Mouse (Mus musculus) MEL (cell line): ENCODE data around the gene Dna2. TPM values are rescaled to one million over a fixed set of nuclear protein-coding genes. Genes with fewer than 3 reads are reported as not detected.

Experiments used
- DNase-seq: peaks from one replicate; pipeline ENCODE4 v3.0.0; 2011; ENCODE audit warnings: low read depth, low spot score
- H3K27ac ChIP-seq: 2 replicates; pipeline ENCODE4 v1.5.1; 2012; ENCODE audit warnings: low read depth, mild to moderate bottlenecking, control low read depth, low read length, moderate library complexity; ENCODE audit not compliant: control insufficient read depth
- H3K27me3 ChIP-seq, 2 experiments: fragments of 150-350 bp in 1 of 2; sonication (generic) in 1 of 2; 2 replicates each; pipeline ENCODE4 v1.6.1; 2012; ENCODE audit warnings: low read length in 2 of 2, mild to moderate bottlenecking in 2 of 2, improper control_type of control experiment in 1 of 2, moderate library complexity in 1 of 2; ENCODE audit not compliant: insufficient read depth in 2 of 2, control insufficient read depth in 1 of 2
- H3K36me3 ChIP-seq, 2 experiments: 2 replicates each; pipeline ENCODE4 v1.6.1; 2012 to 2014; ENCODE audit warnings: low read length in 2 of 2, improper control_type of control experiment in 1 of 2, inconsistent platforms in 1 of 2, mild to moderate bottlenecking in 1 of 2; ENCODE audit not compliant: insufficient read depth in 2 of 2, control insufficient read depth in 1 of 2
- H3K4me1 ChIP-seq, 2 experiments: fragments of 150-350 bp in 1 of 2; sonication (generic) in 1 of 2; 2 replicates each; pipeline ENCODE4 v1.6.1; 2012; ENCODE audit warnings: low read length in 2 of 2, improper control_type of control experiment in 1 of 2, mild to moderate bottlenecking in 1 of 2; ENCODE audit not compliant: insufficient read depth in 2 of 2, control insufficient read depth in 1 of 2
- H3K4me3 ChIP-seq, 2 experiments: fragments of 150-350 bp in 1 of 2; sonication (generic) in 1 of 2; 2 replicates each; pipeline ENCODE4 v1.5.1; 2012; ENCODE audit warnings: low read depth in 2 of 2, low read length in 2 of 2, mild to moderate bottlenecking in 2 of 2, moderate library complexity in 2 of 2, control low read depth in 1 of 2, improper control_type of control experiment in 1 of 2; ENCODE audit not compliant: control insufficient read depth in 1 of 2, insufficient read depth in 1 of 2
- H3K79me2 ChIP-seq: 2 replicates; pipeline ENCODE4 v1.6.1; 2012; ENCODE audit warnings: mild to moderate bottlenecking, low read length, moderate library complexity; ENCODE audit not compliant: control insufficient read depth, poor library complexity, insufficient read depth
- H3K9ac ChIP-seq: 2 replicates; pipeline ENCODE4 v1.6.1; 2012; ENCODE audit warnings: low read depth, mild to moderate bottlenecking, control low read depth, low read length, moderate library complexity; ENCODE audit not compliant: control insufficient read depth, poor library complexity, severe bottlenecking
- H3K9me3 ChIP-seq: fragments of 150-350 bp; sonication (generic); replicated peaks from 2 replicates; pipeline ENCODE4 v1.6.1; 2012; ENCODE audit warnings: mild to moderate bottlenecking, low read length, improper control_type of control experiment, moderate library complexity; ENCODE audit not compliant: insufficient read depth
- BHLHE40 ChIP-seq: IDR thresholded peaks from 2 replicates; pipeline ENCODE4 v1.6.1; 2012; ENCODE audit warnings: low read depth, mild to moderate bottlenecking, inconsistent platforms, low read length, improper control_type of control experiment, borderline replicate concordance
- CHD1 ChIP-seq: IDR thresholded peaks from 2 replicates; pipeline ENCODE4 v1.6.1; 2012; ENCODE audit warnings: low read depth, mild to moderate bottlenecking, inconsistent platforms, low read length, improper control_type of control experiment
- CHD2 ChIP-seq: IDR thresholded peaks from 2 replicates; pipeline ENCODE4 v1.6.1; 2011; ENCODE audit warnings: low read length, improper control_type of control experiment
- CTCF ChIP-seq, 3 experiments: IDR thresholded peaks in 2 of 3; conservative IDR thresholded peaks in 1 of 3; 2 replicates each; pipeline ENCODE4 v1.5.1; 2011 to 2012; ENCODE audit warnings: low read length in 3 of 3, low read depth in 2 of 3, mild to moderate bottlenecking in 2 of 3, improper control_type of control experiment in 1 of 3, inconsistent platforms in 1 of 3, mixed read lengths in 1 of 3, moderate library complexity in 1 of 3; ENCODE audit not compliant: control insufficient read depth in 1 of 3, insufficient read depth in 1 of 3, poor library complexity in 1 of 3, severe bottlenecking in 1 of 3
- E2F4 ChIP-seq: IDR thresholded peaks from 2 replicates; pipeline ENCODE4 v1.6.1; 2011; ENCODE audit warnings: low read depth, low read length, improper control_type of control experiment, borderline replicate concordance
- ELF1 ChIP-seq: IDR thresholded peaks from 2 replicates; pipeline ENCODE4 v1.6.1; 2014; ENCODE audit warnings: low read depth, mild to moderate bottlenecking, inconsistent platforms, low read length, improper control_type of control experiment, moderate library complexity
- EP300 ChIP-seq, 2 experiments: IDR thresholded peaks; 2 replicates each; pipeline ENCODE4 v1.6.1; 2011; ENCODE audit warnings: improper control_type of control experiment in 2 of 2, low read length in 2 of 2, low read depth in 1 of 2, mild to moderate bottlenecking in 1 of 2
- ETS1 ChIP-seq: IDR thresholded peaks from 2 replicates; pipeline ENCODE4 v1.6.1; 2012; ENCODE audit warnings: low read depth, mild to moderate bottlenecking, inconsistent platforms, low read length, improper control_type of control experiment, moderate library complexity
- GABPA ChIP-seq: IDR thresholded peaks from 2 replicates; pipeline ENCODE4 v1.6.1; 2012; ENCODE audit warnings: low read depth, mild to moderate bottlenecking, inconsistent platforms, low read length, improper control_type of control experiment, moderate library complexity
- GATA1 ChIP-seq: IDR thresholded peaks from 2 replicates; pipeline ENCODE4 v1.6.1; 2011; ENCODE audit warnings: low read depth, low read length, improper control_type of control experiment
- HCFC1 ChIP-seq: IDR thresholded peaks from 2 replicates; pipeline ENCODE4 v1.6.1; 2012; ENCODE audit warnings: low read depth, mild to moderate bottlenecking, inconsistent platforms, low read length, improper control_type of control experiment, moderate library complexity
- JUND ChIP-seq: IDR thresholded peaks from 2 replicates; pipeline ENCODE4 v1.6.1; 2011; ENCODE audit warnings: low read depth, mild to moderate bottlenecking, improper control_type of control experiment, low read length
- KAT2A ChIP-seq: conservative IDR thresholded peaks from 2 replicates; pipeline ENCODE4 v1.6.1; 2012; ENCODE audit warnings: low read depth, low read length, improper control_type of control experiment, inconsistent platforms
- MAFK ChIP-seq: IDR thresholded peaks from 2 replicates; pipeline ENCODE4 v1.6.1; 2011; ENCODE audit warnings: low read depth, mild to moderate bottlenecking, low read length, improper control_type of control experiment, borderline replicate concordance
- MAX ChIP-seq: IDR thresholded peaks from 2 replicates; pipeline ENCODE4 v1.6.1; 2011; ENCODE audit warnings: low read length, improper control_type of control experiment
- MAZ ChIP-seq: IDR thresholded peaks from 2 replicates; pipeline ENCODE4 v1.6.1; 2012; ENCODE audit warnings: low read depth, mild to moderate bottlenecking, inconsistent platforms, low read length, improper control_type of control experiment
- MXI1 ChIP-seq: IDR thresholded peaks from 2 replicates; pipeline ENCODE4 v1.6.1; 2011; ENCODE audit warnings: mild to moderate bottlenecking, low read depth, low read length, improper control_type of control experiment
- MYB ChIP-seq: IDR thresholded peaks from 2 replicates; pipeline ENCODE4 v1.6.1; 2011; ENCODE audit warnings: mild to moderate bottlenecking, low read depth, low read length, improper control_type of control experiment
- MYC ChIP-seq: IDR thresholded peaks from 2 replicates; pipeline ENCODE4 v1.6.1; 2011; ENCODE audit warnings: low read depth, mild to moderate bottlenecking, low read length, improper control_type of control experiment, moderate library complexity
- NELFE ChIP-seq: IDR thresholded peaks from 2 replicates; pipeline ENCODE4 v1.6.1; 2011; ENCODE audit warnings: low read depth, low read length, improper control_type of control experiment
- NRF1 ChIP-seq: IDR thresholded peaks from 2 replicates; pipeline ENCODE4 v1.6.1; 2014; ENCODE audit warnings: low read depth, mild to moderate bottlenecking, inconsistent platforms, low read length, improper control_type of control experiment, moderate library complexity; ENCODE audit not compliant: poor library complexity, insufficient read depth, severe bottlenecking
- POLR2AphosphoS2 ChIP-seq: IDR thresholded peaks from 2 replicates; pipeline ENCODE4 v1.6.1; 2011; ENCODE audit warnings: low read length, improper control_type of control experiment
- POLR2AphosphoS5 ChIP-seq: IDR thresholded peaks from 2 replicates; pipeline ENCODE4 v1.6.1; 2012; ENCODE audit warnings: low read depth, borderline replicate concordance, mild to moderate bottlenecking, inconsistent platforms, low read length, moderate library complexity, mixed read lengths
- RAD21 ChIP-seq: IDR thresholded peaks from 2 replicates; pipeline ENCODE4 v1.6.1; 2011; ENCODE audit warnings: mild to moderate bottlenecking, low read depth, low read length, improper control_type of control experiment
- RCOR1 ChIP-seq: IDR thresholded peaks from 2 replicates; pipeline ENCODE4 v1.6.1; 2012; ENCODE audit warnings: low read depth, mild to moderate bottlenecking, inconsistent platforms, low read length, improper control_type of control experiment
- SIN3A ChIP-seq: IDR thresholded peaks from 2 replicates; pipeline ENCODE4 v1.6.1; 2012; ENCODE audit warnings: low read length, improper control_type of control experiment, inconsistent platforms
- SMC3 ChIP-seq: IDR thresholded peaks from 2 replicates; pipeline ENCODE4 v1.6.1; 2011; ENCODE audit warnings: low read depth, low read length, improper control_type of control experiment
- TAL1 ChIP-seq: IDR thresholded peaks from 2 replicates; pipeline ENCODE4 v1.6.1; 2012; ENCODE audit warnings: mild to moderate bottlenecking, inconsistent platforms, low read length, moderate library complexity, mixed read lengths
- TBP ChIP-seq: IDR thresholded peaks from 2 replicates; pipeline ENCODE4 v1.8.0; 2011; ENCODE audit warnings: low read depth, low read length, improper control_type of control experiment
- TCF12 ChIP-seq: IDR thresholded peaks from 2 replicates; pipeline ENCODE4 v1.6.1; 2014; ENCODE audit warnings: low read depth, mild to moderate bottlenecking, inconsistent platforms, low read length, improper control_type of control experiment, moderate library complexity
- UBTF ChIP-seq: IDR thresholded peaks from 2 replicates; pipeline ENCODE4 v1.6.1; 2012; ENCODE audit warnings: low read depth, mild to moderate bottlenecking, inconsistent platforms, low read length, improper control_type of control experiment, moderate library complexity, borderline replicate concordance; ENCODE audit not compliant: insufficient read depth
- USF1 ChIP-seq: IDR thresholded peaks from 2 replicates; pipeline ENCODE4 v1.6.1; 2014; ENCODE audit warnings: low read depth, mild to moderate bottlenecking, inconsistent platforms, low read length, improper control_type of control experiment, moderate library complexity
- USF2 ChIP-seq, 2 experiments: IDR thresholded peaks; 2 replicates each; pipeline ENCODE4 v1.6.1; 2011 to 2012; ENCODE audit warnings: improper control_type of control experiment in 2 of 2, low read length in 2 of 2, borderline replicate concordance in 1 of 2, inconsistent platforms in 1 of 2, low read depth in 1 of 2, mild to moderate bottlenecking in 1 of 2; ENCODE audit not compliant: insufficient read depth in 1 of 2
- ZC3H11A ChIP-seq: IDR thresholded peaks from 2 replicates; pipeline ENCODE4 v1.6.1; 2012; ENCODE audit warnings: low read depth, mild to moderate bottlenecking, inconsistent platforms, low read length, improper control_type of control experiment
- ZKSCAN1 ChIP-seq: IDR thresholded peaks from 2 replicates; pipeline ENCODE4 v1.6.1; 2012; ENCODE audit warnings: low read depth, mild to moderate bottlenecking, inconsistent platforms, low read length, improper control_type of control experiment, moderate library complexity
- ZMIZ1 ChIP-seq: IDR thresholded peaks from 2 replicates; pipeline ENCODE4 v1.6.1; 2012; ENCODE audit warnings: low read depth, mild to moderate bottlenecking, inconsistent platforms, low read length, improper control_type of control experiment, moderate library complexity
- ZNF384 ChIP-seq: IDR thresholded peaks from 2 replicates; pipeline ENCODE4 v1.6.1; 2012; ENCODE audit warnings: low read depth, mild to moderate bottlenecking, inconsistent platforms, low read length, improper control_type of control experiment
- polyA plus RNA-seq, 2 experiments: library from polyadenylated mRNA; stranded (reverse) in 1 of 2; unstranded in 1 of 2; fragments of >175 nt in 1 of 2; fragments of >200 nt in 1 of 2; gene quantifications; 2 replicates each; pipeline versions ENCODE4 v1.2.1 to v1.2.4; 2012; ENCODE audit warnings: low replicate concordance in 2 of 2, low read depth in 1 of 2; ENCODE audit not compliant: insufficient read length in 2 of 2, insufficient read depth in 1 of 2, missing spikeins in 1 of 2
- total RNA-seq: library from RNA; depleted of rRNA; stranded (reverse); fragments of 300-350 nt; gene quantifications from 2 replicates; pipeline ENCODE4 v1.2.3, GENCODE M21; 2012

Gene Dna2
- total and polyA plus RNA-seq, 3 experiments, result 30.3 to 40.9 TPM; not detected in 1

DNA sequence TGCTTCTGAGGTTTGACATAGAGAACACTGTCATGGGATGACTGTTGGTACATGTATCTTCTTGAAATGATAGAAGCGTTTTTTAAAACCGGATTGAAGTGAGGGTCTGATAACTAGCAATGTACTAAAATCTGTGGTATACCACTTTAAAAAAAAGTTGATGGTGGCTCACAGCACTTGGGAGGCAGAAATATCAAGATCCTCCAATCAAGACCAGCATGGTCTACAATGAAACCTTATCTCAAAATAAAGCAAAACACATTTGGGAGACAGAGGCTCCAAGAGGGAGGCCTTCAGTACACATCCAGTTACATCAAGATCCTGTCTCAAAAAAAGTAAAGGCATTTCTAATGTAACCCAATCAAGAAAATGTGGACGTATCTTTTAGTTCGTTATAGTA is 74.9 kb downstream of the Dna2 start:
- peak; percentile 74 for DNase-seq
- H3K4me1 ChIP-seq, result peaks cover 2 to 12% of the 10 kb centered on the region in 2 experiments

DNA sequence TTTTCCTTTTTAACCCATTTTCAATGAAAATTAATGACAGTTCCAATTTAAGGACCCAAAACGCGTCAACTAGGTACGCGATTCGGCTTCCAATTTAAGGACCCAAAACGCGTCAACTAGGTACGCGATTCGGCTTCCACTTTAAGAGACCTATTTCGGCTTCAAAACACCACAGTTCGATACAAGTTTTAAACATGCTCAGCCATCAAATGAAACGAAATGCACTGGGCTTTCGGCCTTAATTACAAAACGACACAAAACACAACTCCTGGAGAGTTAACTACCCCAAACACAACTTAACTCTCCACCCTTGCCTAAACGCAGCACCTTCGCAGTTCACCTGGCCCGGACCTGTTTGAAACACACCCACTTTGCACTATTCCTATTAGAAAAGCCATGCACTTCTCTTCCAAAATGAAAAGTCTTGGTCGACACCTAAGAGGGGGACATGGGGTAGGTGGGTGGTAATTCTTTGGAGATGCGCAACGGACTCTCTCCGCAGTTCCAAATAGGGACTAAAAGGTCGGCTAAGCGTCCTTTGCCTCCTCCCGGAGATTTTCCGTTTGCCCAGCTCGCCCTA is 75.8 kb downstream of the Dna2 start:
- H3K4me1 ChIP-seq, result peaks cover 2 to 12% of the 10 kb centered on the region in 2 experiments
- H3K27me3 ChIP-seq, result no peaks in the 10 kb centered on the region
- H3K9ac ChIP-seq, result peak overlapping the region; percentile 98
- peak; percentile 51 for DNase-seq
- H3K9me3 ChIP-seq, result no peaks in the 10 kb centered on the region
- peak overlapping the region; percentile 97 for H3K27ac ChIP-seq
- no peak for TF ChIP-seq KAT2A
- TF ChIP-seq CHD1, result 0 out of 2 replicates have a peak, but pooled peaks have one; percentile 6
- H3K36me3 ChIP-seq, result peaks cover 9 to 29% of the 10 kb centered on the region in 2 experiments; a peak in 3 of 4 replicates
- peak overlapping the region; percentile 91 to 97 for H3K4me3 ChIP-seq
- peaks cover 45% of the 10 kb centered on the region for H3K79me2 ChIP-seq

More for the DNA sequence above, 74.9 kb downstream of the Dna2 start:
- Histone ChIP-seq H3K27me3 (no peaks in the 10 kb centered on the region), H3K36me3 (peaks cover 14 to 29% of the 10 kb centered on the region in 2 experiments), H3K4me3 (peak overlapping the region; percentile 91 to 97), H3K9me3 (no peaks in the 10 kb centered on the region), H3K9ac (peak overlapping the region; percentile 98), H3K27ac (peak overlapping the region; percentile 42), H3K79me2 (peaks cover 45% of the 10 kb centered on the region)
- TF ChIP-seq NRF1, result no peak
- TF ChIP-seq BHLHE40, result 0 out of 2 replicates have a peak, but pooled peaks have one; percentile 48
- TF ChIP-seq SIN3A, result peak; percentile 84
- TF ChIP-seq ZC3H11A, result no peak
- TF ChIP-seq TAL1, result peak; percentile 63
- TF ChIP-seq MXI1, result peak; percentile 73; the same call in 1 of the 2 replicates
- TF ChIP-seq E2F4, result no peak
- no peak for TF ChIP-seq MAZ
- 0 out of 2 replicates have a peak, but pooled peaks have one; percentile 29 for TF ChIP-seq TBP
- TF ChIP-seq GATA1, result peak; percentile 78
- TF ChIP-seq ZMIZ1, result peak; percentile 37; the same call in 1 of the 2 replicates
- no peak for TF ChIP-seq CTCF (IDR thresholded peaks at IDR 0.05 in 2 of 3, conservative IDR thresholded peaks at IDR 0.05 in 1 of 3; ENCODE audit: control insufficient read depth in 1 of 3, insufficient read depth in 1 of 3, low read depth in 2 of 3, low read length in 3 of 3, poor library complexity in 1 of 3, severe bottlenecking in 1 of 3)
- peak; percentile 57; the same call in 1 of the 2 replicates for TF ChIP-seq TCF12
- TF ChIP-seq RCOR1, result peak; percentile 97
- TF ChIP-seq GABPA, result no peak
- TF ChIP-seq ZKSCAN1, result no peak
- TF ChIP-seq HCFC1, result 0 out of 2 replicates have a peak, but pooled peaks have one; percentile 40
- TF ChIP-seq ZNF384, result peak; percentile 76
- no peak for TF ChIP-seq UBTF
- TF ChIP-seq POLR2AphosphoS2, result no peak
- TF ChIP-seq CHD1, result no peak; the same call in 1 of the 2 replicates
- no peak for TF ChIP-seq NELFE
- TF ChIP-seq MYC, result no peak
- no peak for TF ChIP-seq USF2 (IDR thresholded peaks at IDR 0.05; ENCODE audit: borderline replicate concordance in 1 of 2, insufficient read depth in 1 of 2, low read depth in 1 of 2, low read length in 2 of 2)
- TF ChIP-seq SMC3, result no peak
- peak; percentile 46 to 59; a peak in 3 of 4 replicates for TF ChIP-seq EP300 (IDR thresholded peaks at IDR 0.05; ENCODE audit: low read depth in 1 of 2, low read length in 2 of 2)
- TF ChIP-seq RAD21, result no peak
- TF ChIP-seq ELF1, result no peak
- no peak for TF ChIP-seq USF1
- TF ChIP-seq MYB, result no peak
- TF ChIP-seq JUND, result no peak
- no peak for TF ChIP-seq CHD2
- TF ChIP-seq ETS1, result 0 out of 2 replicates have a peak, but pooled peaks have one; percentile 37
- no peak for TF ChIP-seq POLR2AphosphoS5
- peak; percentile 44; the same call in 1 of the 2 replicates for TF ChIP-seq MAX
- 0 out of 2 replicates have a peak, but pooled peaks have one; percentile 14 for TF ChIP-seq MAFK
